Mouse (Mus musculus) heart, postnatal 14 days (tissue): ENCODE data around the gene Plscr1. TPM values are rescaled to one million over a fixed set of nuclear protein-coding genes. Genes with fewer than 3 reads are reported as not detected.

Experiments used
- DNase-seq, 2 experiments: peaks; one replicate each; pipeline ENCODE4 v3.0.0; 2021 to 2022
- intact Hi-C: fragments of 180-260 bp; cut with DNase I; formaldehyde crosslinking; loops from one replicate; pipeline ENCODE4 v1.15.1; 2025
- long read RNA-seq, 2 experiments: library from polyadenylated mRNA; stranded (forward); transcript quantifications; one replicate each; pipeline ENCODE4 v2.0.0; 2021
- total RNA-seq, 2 experiments: library from RNA; stranded (reverse); gene quantifications; 2 replicates each; pipeline ENCODE4 v1.2.3; 2021

Plscr1 gene
- total RNA-seq, result 10 to 100 TPM; 11.7 to 11.8 TPM
- long read RNA-seq, experiment 1, transcript Plscr1-201 (9 exons, 2,302 nt), result major isoform, 16 of 21 reads
- long read RNA-seq, experiment 1, partial matches to known transcripts, result 4 of 21 reads
- long read RNA-seq, experiment 1, other reads (novel, unspliced or antisense), result 1 of 21 reads
- long read RNA-seq, experiment 2, transcript Plscr1-201 (9 exons, 2,302 nt), result major isoform, 6 of 6 reads
- long read RNA-seq, experiment 2, partial matches to known transcripts, result 0 of 6 reads
- long read RNA-seq, experiment 2, other reads (novel, unspliced or antisense), result 0 of 6 reads

- intact Hi-C loops, result no loop called here
- no peak for DNase-seq
Observed at GRCm38 (mm10) chr9:92249447-92249852, at the start of gene Plscr1. TSS of gene Plscr1 (plus strand) at chr9:92249750.

GRCm38 (mm10) chr9:92204397-92204796 lies 45.2 kb upstream of the Plscr1 start:
- intact Hi-C loops, result no loop called here
- no peak for DNase-seq

- peak; percentile 41 to 68 for DNase-seq
- intact Hi-C loops, result loop anchor here (5.0 kb wide), 1 partner anchor 60 kb away; no protein-coding TSS in a partner anchor
Observed at GRCm38 (mm10) chr9:92207307-92207706, 42.2 kb upstream of the Plscr1 start.

- intact Hi-C loops, result loop anchor here (5.0 kb wide), 1 partner anchor 60 kb away; no protein-coding TSS in a partner anchor
- no peak for DNase-seq
Observed at GRCm38 (mm10) chr9:92207757-92208156, 41.8 kb upstream of the Plscr1 start.

GRCm38 (mm10) chr9:92209850-92210249 lies 39.7 kb upstream of the Plscr1 start:
- intact Hi-C loops, result loop anchor here (5.0 kb wide), 1 partner anchor 63 kb away; no protein-coding TSS in a partner anchor

GRCm38 (mm10) chr9:92210386-92210967 lies 39.1 kb upstream of the Plscr1 start:
- intact Hi-C loops, result no loop called here
- DNase-seq, result no peak

More at GRCm38 (mm10) chr9:92209850-92210249, 39.7 kb upstream of the Plscr1 start:
- no peak for DNase-seq

- no peak for DNase-seq
- intact Hi-C loops, result no loop called here
Observed at GRCm38 (mm10) chr9:92211048-92211447, 38.5 kb upstream of the Plscr1 start.

- intact Hi-C loops, result loop anchor here (5.0 kb wide), 2 partner anchors 160 to 660 kb away; no protein-coding TSS in a partner anchor
- DNase-seq, result no peak
Observed at GRCm38 (mm10) chr9:92217484-92217883, 32.1 kb upstream of the Plscr1 start.

- intact Hi-C loops, result loop anchor here (5.0 kb wide), 2 partner anchors 159 to 659 kb away; no protein-coding TSS in a partner anchor
Observed at GRCm38 (mm10) chr9:92217896-92218295, 31.7 kb upstream of the Plscr1 start.

GRCm38 (mm10) chr9:92220151-92220550 lies 29.4 kb upstream of the Plscr1 start:
- intact Hi-C loops, result loop anchor here (2.0 kb wide), 1 partner anchor 391 kb away; no protein-coding TSS in a partner anchor
- no peak for DNase-seq

More at GRCm38 (mm10) chr9:92217896-92218295, 31.7 kb upstream of the Plscr1 start:
- DNase-seq, result no peak

- no peak for DNase-seq
- intact Hi-C loops, result loop anchor here (2.0 kb wide), 1 partner anchor 389 kb away; no protein-coding TSS in a partner anchor
Observed at GRCm38 (mm10) chr9:92221480-92221879, 28.1 kb upstream of the Plscr1 start.

- intact Hi-C loops, result loop anchor here (5.0 kb wide), 1 partner anchor 53 kb away; the partner anchor contains the start of gene Plscr2
- no peak for DNase-seq
Observed at GRCm38 (mm10) chr9:92224598-92225231, 24.8 kb upstream of the Plscr1 start.

- intact Hi-C loops, result loop anchor here (5.0 kb wide), 1 partner anchor 51 kb away; the partner anchor contains the start of gene Plscr2
- DNase-seq, result no peak
Observed at GRCm38 (mm10) chr9:92226127-92226655, 23.4 kb upstream of the Plscr1 start.

- DNase-seq, result no peak
- intact Hi-C loops, result loop anchor here (5.0 kb wide), 1 partner anchor 51 kb away; the partner anchor contains the start of gene Plscr2
Observed at GRCm38 (mm10) chr9:92226795-92227194, 22.8 kb upstream of the Plscr1 start.

GRCm38 (mm10) chr9:92228867-92229832 lies 20.4 kb upstream of the Plscr1 start:
- intact Hi-C loops, result loop anchor here (5.0 kb wide), 1 partner anchor 48 kb away; the partner anchor contains the start of gene Plscr2
- no peak for DNase-seq

- DNase-seq, result no peak
- intact Hi-C loops, result loop anchor here (5.0 kb wide), 1 partner anchor 47 kb away; the partner anchor contains the start of gene Plscr2
Observed at GRCm38 (mm10) chr9:92229833-92230205, 19.7 kb upstream of the Plscr1 start.

- intact Hi-C loops, result no loop called here
- no peak for DNase-seq
Observed at GRCm38 (mm10) chr9:92234901-92235458, 14.6 kb upstream of the Plscr1 start.

GRCm38 (mm10) chr9:92248773-92249446 lies 640 bp upstream of the Plscr1 start:
- intact Hi-C loops, result no loop called here
- no peak for DNase-seq
